Mouse (Mus musculus) intestine, embryonic 16.5 days (tissue): ENCODE results near the gene Parvg. TPM values are rescaled to one million over a fixed set of nuclear protein-coding genes. Genes with fewer than 3 reads are reported as not detected.

Experiments
- polyA plus RNA-seq: library from polyadenylated mRNA; unstranded; fragments of >200 nt; fragmentation: Nextera tagmentation; extraction: Ambion mirVana; gene quantifications from 2 replicates; pipeline ENCODE4 v1.2.1, GENCODE M21; 2015

Parvg gene
- polyA plus RNA-seq, 1 experiment from 2014 or later = 3.2 TPM

Other genes with a start within 250 kb of the Parvg start
- 4.9 and 5.1 TPM in 2 replicates for gene Sult4a1, start 218.3 kb upstream of the Parvg start, polyA plus RNA-seq
- not detected in 2 replicates for gene Pnpla5, start 200.9 kb upstream of the Parvg start, polyA plus RNA-seq
- 0.95 and 1.2 TPM in 2 replicates for gene Pnpla3, start 156.2 kb upstream of the Parvg start, polyA plus RNA-seq
- gene Samm50, start 131.8 kb upstream of the Parvg start, polyA plus RNA-seq = 152 and 165 TPM in 2 replicates
- 2.5 TPM in 2 replicates for gene Parvb, start 92.0 kb upstream of the Parvg start, polyA plus RNA-seq
- 0.77 and 0.93 TPM in 2 replicates for gene Shisal1, start 123.1 kb downstream of the Parvg start, polyA plus RNA-seq
- gene Rtl6, start 233.8 kb downstream of the Parvg start, polyA plus RNA-seq = 8.1 and 8.2 TPM in 2 replicates